Mouse (Mus musculus): Measurements from ENCODE around the gene Tmem231. TPM values are rescaled to one million over a fixed set of nuclear protein-coding genes. Genes with fewer than 3 reads are reported as not detected.

The Tmem231 gene
- polyA plus RNA-seq, 1 experiment from 2014 or later, result 15.3 TPM

DNA sequence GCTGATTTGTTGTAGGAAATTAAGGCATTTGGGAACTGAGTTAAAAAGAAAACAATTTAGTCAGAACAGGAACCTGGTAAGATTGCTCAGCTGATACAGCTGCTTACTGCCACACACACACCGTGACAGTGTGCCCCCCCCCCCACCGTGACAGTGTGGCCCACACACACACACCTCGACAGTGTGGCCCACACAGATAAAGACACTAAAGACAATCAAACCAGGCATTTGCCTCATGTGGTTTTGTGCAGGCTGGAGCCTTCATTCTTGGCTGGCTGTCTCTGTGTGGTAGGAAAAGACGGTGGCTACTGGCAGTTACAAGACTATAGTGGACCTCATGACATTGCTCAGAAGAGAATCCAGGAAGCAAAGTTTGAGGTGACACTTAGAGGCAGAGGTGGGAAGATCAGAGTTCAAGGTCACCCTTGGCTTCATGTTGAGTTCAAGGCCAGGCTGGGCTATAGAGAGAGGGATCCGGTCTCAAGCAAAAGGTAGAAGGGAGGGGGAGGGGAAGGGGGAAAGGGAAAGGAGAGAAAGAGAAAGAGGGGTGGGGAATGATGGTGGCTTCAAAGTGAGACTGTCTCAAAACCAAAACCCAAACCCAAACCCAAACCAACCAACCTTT, 33.7 kb upstream of the Tmem231 start:
- Histone ChIP-seq H3K27ac (ENCODE audit: low read depth, low read length) (no peak overlapping the region), H3K9ac (ENCODE audit: low read length) (no peak overlapping the region), H3K36me3 (ENCODE audit: control insufficient read depth, insufficient read depth, low read length) (no peaks in the 10 kb centered on the region; the same call in 1 of the 2 replicates), H3K4me3 (ENCODE audit: low read depth, low read length) (no peak overlapping the region), H3K9me3 (ENCODE audit: control insufficient read depth, low read length) (no peaks in the 10 kb centered on the region), H3K4me2 (ENCODE audit: low read depth) (no peak overlapping the region), H3K27me3 (ENCODE audit: control insufficient read depth, insufficient read depth, low read length) (no peaks in the 10 kb centered on the region), H3K4me1 (ENCODE audit: control insufficient read depth, insufficient read depth, low read length) (no peaks in the 10 kb centered on the region)
- DNase-seq (ENCODE audit: low spot score) (no peak), ATAC-seq (ENCODE audit: insufficient read depth, low FRiP score, low TSS enrichment) (no peak)
- whole genome bisulfite sequencing, result 84% methylated on average over 5 of the region's 5 CpGs

DNA sequence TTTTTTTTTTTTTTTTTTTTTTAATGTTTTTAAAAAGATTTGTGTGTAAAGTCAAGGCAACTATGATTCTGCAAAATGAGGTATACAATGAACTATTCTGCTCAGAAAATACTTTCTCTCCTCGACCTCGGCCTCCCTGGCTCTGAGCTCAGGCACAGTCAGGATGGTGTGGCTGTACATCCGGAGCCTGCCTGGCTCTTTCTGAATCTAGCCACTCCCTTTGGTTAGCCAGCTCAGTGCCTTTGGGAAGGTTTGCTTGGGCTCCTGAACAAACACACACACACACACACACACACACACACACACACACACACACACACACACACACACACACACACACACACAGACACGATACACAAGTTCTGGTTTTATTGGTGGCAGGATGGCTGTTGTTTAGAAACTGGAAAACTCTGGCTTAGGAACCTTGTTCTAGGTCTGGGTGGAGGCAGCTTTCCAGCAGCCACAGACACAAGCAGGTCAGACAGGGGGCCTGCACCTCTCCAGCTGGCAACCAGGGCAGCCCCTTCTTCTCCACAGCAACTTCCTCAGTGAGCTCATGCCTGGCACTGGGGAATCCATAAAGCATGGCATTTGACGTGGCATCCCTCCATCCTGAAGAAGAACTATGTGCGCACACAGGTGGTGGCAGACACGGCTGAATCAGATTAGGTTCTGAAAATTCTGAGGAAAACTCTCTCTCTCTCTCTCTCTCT, 31.3 kb upstream of the Tmem231 start:
- no peak for ATAC-seq (ENCODE audit: insufficient read depth, low FRiP score, low TSS enrichment)
- no peaks in the 10 kb centered on the region for H3K27me3 ChIP-seq (ENCODE audit: control insufficient read depth, insufficient read depth, low read length)
- WGBS, result 82% methylated on average over 7 of the region's 7 CpGs

DNA sequence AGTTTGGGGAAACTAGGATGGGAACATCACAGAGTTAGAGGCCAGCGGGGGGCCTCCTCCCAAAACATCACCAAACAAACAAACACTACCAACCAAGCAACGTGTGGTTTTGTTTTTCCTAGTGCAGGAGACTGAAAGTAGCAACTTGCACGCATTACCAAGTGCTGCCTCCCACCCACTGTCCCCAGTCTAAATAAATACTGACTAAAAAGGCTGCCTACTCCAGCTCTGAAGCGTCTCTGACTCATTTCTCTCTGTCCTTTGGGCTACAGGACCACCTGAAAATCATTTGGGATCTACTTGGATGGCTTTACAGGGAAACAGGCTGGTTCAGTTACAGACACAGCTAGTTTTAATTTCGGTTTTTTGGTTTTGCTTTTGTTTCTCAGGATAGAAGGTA, 30.7 kb upstream of the Tmem231 start:
- no peak for ATAC-seq (ENCODE audit: insufficient read depth, low FRiP score, low TSS enrichment)
- Histone ChIP-seq H3K4me1 (ENCODE audit: control insufficient read depth, insufficient read depth, low read length) (no peaks in the 10 kb centered on the region), H3K27ac (ENCODE audit: low read depth, low read length) (no peak overlapping the region), H3K9ac (ENCODE audit: low read length) (no peak overlapping the region), H3K36me3 (ENCODE audit: control insufficient read depth, insufficient read depth, low read length) (no peaks in the 10 kb centered on the region; the same call in 1 of the 2 replicates), H3K4me3 (ENCODE audit: low read depth, low read length) (no peak overlapping the region), H3K4me2 (ENCODE audit: low read depth) (no peak overlapping the region), H3K27me3 (ENCODE audit: control insufficient read depth, insufficient read depth, low read length) (no peaks in the 10 kb centered on the region), H3K9me3 (ENCODE audit: control insufficient read depth, low read length) (no peaks in the 10 kb centered on the region)
- DNase-seq (ENCODE audit: low spot score), result no peak
- 58% methylated on average over 5 of the region's 5 CpGs for WGBS

More for the DNA sequence above, 31.3 kb upstream of the Tmem231 start:
- no peaks in the 10 kb centered on the region for H3K9me3 ChIP-seq (ENCODE audit: control insufficient read depth, low read length)
- H3K4me3 ChIP-seq (ENCODE audit: low read depth, low read length), result no peak overlapping the region
- H3K36me3 ChIP-seq (ENCODE audit: control insufficient read depth, insufficient read depth, low read length), result no peaks in the 10 kb centered on the region; the same call in 1 of the 2 replicates
- no peak overlapping the region for H3K27ac ChIP-seq (ENCODE audit: low read depth, low read length)
- no peak for DNase-seq (ENCODE audit: low spot score)
- no peaks in the 10 kb centered on the region for H3K4me1 ChIP-seq (ENCODE audit: control insufficient read depth, insufficient read depth, low read length)
- H3K4me2 ChIP-seq (ENCODE audit: low read depth), result no peak overlapping the region
- no peak overlapping the region for H3K9ac ChIP-seq (ENCODE audit: low read length)

DNA sequence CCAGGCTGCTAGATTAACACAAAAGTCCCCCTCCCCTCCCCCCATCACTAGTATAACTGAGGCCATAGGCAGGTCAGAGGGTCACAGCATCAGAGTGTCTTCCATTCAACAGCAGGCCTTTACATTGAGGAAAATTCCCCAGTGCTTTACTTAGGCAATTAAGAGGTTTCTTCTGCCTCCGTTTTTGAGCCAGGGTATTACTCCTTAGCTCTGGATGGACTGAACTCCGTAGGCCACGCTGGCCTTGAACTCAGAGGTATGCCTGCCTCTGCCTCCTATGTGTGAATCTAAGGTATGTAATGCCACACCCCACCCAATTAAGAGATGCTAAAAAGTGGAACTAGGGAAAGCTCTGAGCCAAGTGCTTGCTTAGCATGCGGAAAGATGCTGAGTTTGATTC, 29.9 kb upstream of the Tmem231 start:
- no peak overlapping the region for H3K9ac ChIP-seq (ENCODE audit: low read length)
- ATAC-seq (ENCODE audit: insufficient read depth, low FRiP score, low TSS enrichment), result no peak
- H3K27me3 ChIP-seq (ENCODE audit: control insufficient read depth, insufficient read depth, low read length), result no peaks in the 10 kb centered on the region
- H3K4me2 ChIP-seq (ENCODE audit: low read depth), result no peak overlapping the region
- no peaks in the 10 kb centered on the region for H3K9me3 ChIP-seq (ENCODE audit: control insufficient read depth, low read length)
- no peak overlapping the region for H3K4me3 ChIP-seq (ENCODE audit: low read depth, low read length)
- no peaks in the 10 kb centered on the region; the same call in 1 of the 2 replicates for H3K36me3 ChIP-seq (ENCODE audit: control insufficient read depth, insufficient read depth, low read length)
- no peak overlapping the region for H3K27ac ChIP-seq (ENCODE audit: low read depth, low read length)
- DNase-seq (ENCODE audit: low spot score), result no peak
- WGBS, result 76% methylated on average over 4 of the region's 4 CpGs
- H3K4me1 ChIP-seq (ENCODE audit: control insufficient read depth, insufficient read depth, low read length), result no peaks in the 10 kb centered on the region

DNA sequence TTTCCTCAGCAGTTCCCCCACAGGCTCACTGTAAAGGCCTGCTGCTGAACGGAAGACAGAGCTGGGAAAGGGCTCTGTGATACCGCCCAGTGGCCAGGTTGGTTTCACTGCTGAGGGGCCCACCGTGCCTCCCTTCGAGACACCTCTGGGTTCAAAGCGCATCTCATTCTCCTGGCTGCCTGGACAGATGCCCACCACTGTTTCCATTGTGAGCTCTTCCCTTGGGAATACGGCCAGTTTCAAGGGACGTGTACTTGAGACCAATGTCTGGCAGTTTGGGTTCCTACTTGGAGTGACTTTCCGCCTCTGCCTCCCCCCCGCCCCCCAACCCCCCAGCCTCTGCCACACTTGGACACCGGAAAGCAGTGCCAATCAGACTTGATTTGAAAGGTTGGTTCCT, 29.4 kb upstream of the Tmem231 start:
- Histone ChIP-seq H3K4me1 (ENCODE audit: control insufficient read depth, insufficient read depth, low read length) (no peaks in the 10 kb centered on the region), H3K36me3 (ENCODE audit: control insufficient read depth, insufficient read depth, low read length) (no peaks in the 10 kb centered on the region; the same call in 1 of the 2 replicates), H3K27ac (ENCODE audit: low read depth, low read length) (no peak overlapping the region), H3K9ac (ENCODE audit: low read length) (no peak overlapping the region), H3K4me2 (ENCODE audit: low read depth) (no peak overlapping the region), H3K27me3 (ENCODE audit: control insufficient read depth, insufficient read depth, low read length) (no peaks in the 10 kb centered on the region), H3K9me3 (ENCODE audit: control insufficient read depth, low read length) (no peaks in the 10 kb centered on the region), H3K4me3 (ENCODE audit: low read depth, low read length) (no peak overlapping the region)
- 76% methylated on average over 10 of the region's 10 CpGs for WGBS
- ATAC-seq (ENCODE audit: insufficient read depth, low FRiP score, low TSS enrichment) (no peak), DNase-seq (ENCODE audit: low spot score) (no peak)

DNA sequence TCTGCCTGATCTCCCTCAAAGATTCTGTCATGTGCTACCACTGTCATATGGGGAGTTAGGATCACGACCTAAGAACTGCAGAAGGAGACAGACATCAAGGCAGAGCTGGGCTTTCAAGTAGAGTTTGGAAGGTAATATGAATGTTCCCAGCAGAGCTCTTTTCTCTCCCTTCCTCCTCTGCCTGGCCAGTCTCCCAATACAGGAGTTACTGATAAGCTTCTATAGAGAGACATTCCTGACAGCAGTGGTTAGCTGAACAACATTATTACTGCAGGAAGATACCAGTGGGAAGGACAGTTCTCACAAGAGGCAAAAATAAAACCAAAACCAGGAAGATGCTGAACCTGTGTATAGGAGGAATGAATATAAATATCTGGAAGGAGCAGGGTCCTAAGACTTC, 28.9 kb upstream of the Tmem231 start:
- Histone ChIP-seq H3K27me3 (ENCODE audit: control insufficient read depth, insufficient read depth, low read length) (no peaks in the 10 kb centered on the region), H3K9me3 (ENCODE audit: control insufficient read depth, low read length) (no peaks in the 10 kb centered on the region), H3K4me1 (ENCODE audit: control insufficient read depth, insufficient read depth, low read length) (no peaks in the 10 kb centered on the region), H3K4me3 (ENCODE audit: low read depth, low read length) (no peak overlapping the region), H3K36me3 (ENCODE audit: control insufficient read depth, insufficient read depth, low read length) (no peaks in the 10 kb centered on the region; the same call in 1 of the 2 replicates), H3K4me2 (ENCODE audit: low read depth) (no peak overlapping the region), H3K9ac (ENCODE audit: low read length) (no peak overlapping the region), H3K27ac (ENCODE audit: low read depth, low read length) (no peak overlapping the region)
- DNase-seq (ENCODE audit: low spot score) (no peak), ATAC-seq (ENCODE audit: insufficient read depth, low FRiP score, low TSS enrichment) (no peak)
- WGBS, result 86% methylated on average over 1 of the region's 1 CpGs

DNA sequence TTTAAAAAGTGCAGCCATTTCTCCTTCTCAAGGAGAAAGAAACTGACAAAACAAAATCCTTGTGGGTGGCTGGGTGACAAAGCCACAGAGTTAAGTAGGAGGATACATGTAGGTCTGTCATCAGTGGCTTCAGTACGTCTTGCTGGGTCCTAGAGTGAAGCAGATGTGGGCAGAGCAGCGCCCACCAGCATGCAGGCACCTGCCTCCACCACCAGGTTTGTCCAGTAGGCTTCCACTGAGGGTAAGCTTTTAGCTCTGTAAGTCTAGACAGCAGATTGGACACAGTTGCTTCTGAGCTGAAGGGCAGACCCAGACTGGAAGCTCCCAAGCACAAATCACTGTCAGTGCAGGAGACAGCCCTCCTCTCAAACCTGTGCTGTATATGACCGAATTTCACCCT, 27.6 kb upstream of the Tmem231 start:
- Histone ChIP-seq H3K4me3 (ENCODE audit: low read depth, low read length) (no peak overlapping the region), H3K27me3 (ENCODE audit: control insufficient read depth, insufficient read depth, low read length) (no peaks in the 10 kb centered on the region), H3K9me3 (ENCODE audit: control insufficient read depth, low read length) (no peaks in the 10 kb centered on the region), H3K9ac (ENCODE audit: low read length) (no peak overlapping the region), H3K4me2 (ENCODE audit: low read depth) (no peak overlapping the region), H3K36me3 (ENCODE audit: control insufficient read depth, insufficient read depth, low read length) (peaks cover 8% of the 10 kb centered on the region), H3K27ac (ENCODE audit: low read depth, low read length) (no peak overlapping the region), H3K4me1 (ENCODE audit: control insufficient read depth, insufficient read depth, low read length) (no peaks in the 10 kb centered on the region)
- 65% methylated on average over 3 of the region's 3 CpGs for WGBS
- DNase-seq (ENCODE audit: low spot score), result no peak
- no peak for ATAC-seq (ENCODE audit: insufficient read depth, low FRiP score, low TSS enrichment)

DNA sequence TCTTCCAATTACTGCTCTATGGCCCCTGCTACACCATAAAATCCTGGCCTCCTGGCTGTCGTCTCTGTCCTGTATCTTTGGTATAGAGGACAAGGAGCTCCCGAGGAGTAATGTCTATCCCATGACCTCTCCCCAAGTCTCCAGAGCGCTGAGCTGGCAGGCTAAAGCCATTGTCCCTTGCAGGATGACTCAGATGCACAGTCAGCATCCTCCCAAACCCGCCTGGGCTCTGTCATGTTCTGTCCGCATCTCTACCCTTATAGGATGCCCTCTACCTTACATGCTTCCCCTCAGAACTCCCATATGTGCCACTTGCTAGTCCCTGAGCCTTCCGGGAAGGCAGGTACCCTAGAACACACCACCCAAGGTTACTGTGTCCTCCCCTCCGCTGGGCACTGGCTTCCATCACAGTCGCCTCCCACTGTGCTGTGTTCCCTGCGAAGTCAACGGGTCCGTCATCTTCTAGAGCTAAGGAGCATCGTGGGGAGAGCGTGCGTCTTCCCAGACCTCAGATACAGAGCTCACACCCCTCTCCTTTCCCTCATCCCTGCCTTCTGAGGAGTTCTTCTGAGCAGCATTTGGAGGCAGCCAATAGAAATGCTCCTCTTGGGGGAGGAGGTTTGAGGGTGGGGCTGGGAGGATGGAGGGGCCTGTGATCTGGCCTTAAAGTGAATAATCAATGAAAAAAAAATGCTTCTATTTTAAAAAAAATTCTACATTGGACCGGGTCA, 27.1 kb upstream of the Tmem231 start:
- H3K27ac ChIP-seq (ENCODE audit: low read depth, low read length), result no peak overlapping the region
- no peak for ATAC-seq (ENCODE audit: insufficient read depth, low FRiP score, low TSS enrichment)

More for the DNA sequence above, 27.1 kb upstream of the Tmem231 start:
- Histone ChIP-seq H3K27me3 (ENCODE audit: control insufficient read depth, insufficient read depth, low read length) (no peaks in the 10 kb centered on the region), H3K36me3 (ENCODE audit: control insufficient read depth, insufficient read depth, low read length) (peaks cover 8% of the 10 kb centered on the region), H3K4me3 (ENCODE audit: low read depth, low read length) (no peak overlapping the region), H3K9ac (ENCODE audit: low read length) (no peak overlapping the region), H3K9me3 (ENCODE audit: control insufficient read depth, low read length) (no peaks in the 10 kb centered on the region), H3K4me2 (ENCODE audit: low read depth) (no peak overlapping the region), H3K4me1 (ENCODE audit: control insufficient read depth, insufficient read depth, low read length) (no peaks in the 10 kb centered on the region)
- WGBS, result 76% methylated on average over 15 of the region's 15 CpGs
- DNase-seq (ENCODE audit: low spot score), result no peak
